Mouse (Mus musculus) olfactory bulb, adult 2 months (tissue): ENCODE measurements around the gene Mrps27.

ENCODE experiments used
- CTCF ChIP-seq: fragments of 200-500 bp; IDR thresholded peaks from 2 replicates; pipeline ENCODE4 v1.5.1; 2012; ENCODE audit warnings: low read depth, mild to moderate bottlenecking, low read length, moderate library complexity; ENCODE audit not compliant: insufficient read depth
- POLR2A ChIP-seq: fragments of 200-500 bp; IDR thresholded peaks from 2 replicates; pipeline ENCODE4 v1.6.1; 2012; ENCODE audit warnings: mild to moderate bottlenecking, low read depth, low read length, moderate library complexity; ENCODE audit not compliant: insufficient read depth

GRCm38 (mm10) chr13:99461886-99462285 lies 117.3 kb downstream of the Mrps27 start:
- TF ChIP-seq CTCF = no peak
- no peak for TF ChIP-seq POLR2A
